Mouse (Mus musculus) activated CD4-positive, CD25-positive, alpha-beta regulatory T cell, adult 4 months (primary cell): ENCODE data around the gene Pdpk1. TPM values are rescaled to one million over a fixed set of nuclear protein-coding genes. Genes with fewer than 3 reads are reported as not detected.

Source experiments
- ATAC-seq: one replicate; pipeline ENCODE4 v1.8.0; 2017
- polyA plus RNA-seq, 2 experiments: library from polyadenylated mRNA; unstranded; fragments of 100-300 nt; shearing (Covaris generic); gene quantifications; one replicate each; pipeline ENCODE4 v1.2.1; 2017

Pdpk1 gene
- 10 to 100 TPM; 43.3 to 47.7 TPM for polyA plus RNA-seq

DNA sequence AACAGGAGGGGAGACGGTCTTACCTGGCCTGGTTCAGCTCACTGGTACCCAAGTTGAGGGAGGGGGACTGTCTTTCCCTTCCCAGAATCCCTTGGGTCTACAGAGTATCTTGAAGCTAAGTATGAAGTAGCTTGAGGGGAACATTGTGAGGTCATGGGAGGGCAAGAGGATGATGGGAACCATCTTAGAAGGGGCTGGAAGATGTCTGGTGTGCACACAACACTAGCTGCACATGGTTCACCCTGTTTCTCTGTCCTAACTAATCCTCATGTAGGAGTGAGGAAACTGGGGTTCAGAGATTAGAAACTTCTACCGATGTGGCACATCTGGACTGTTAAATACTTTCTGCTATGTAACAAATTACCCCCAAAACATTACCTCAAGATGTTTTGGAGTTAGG, at the start of gene Pdpk1:
Pdpk1 (minus strand) TSS at position 101 of the 400 bp plus-strand sequence.
- ATAC-seq = no peak

DNA sequence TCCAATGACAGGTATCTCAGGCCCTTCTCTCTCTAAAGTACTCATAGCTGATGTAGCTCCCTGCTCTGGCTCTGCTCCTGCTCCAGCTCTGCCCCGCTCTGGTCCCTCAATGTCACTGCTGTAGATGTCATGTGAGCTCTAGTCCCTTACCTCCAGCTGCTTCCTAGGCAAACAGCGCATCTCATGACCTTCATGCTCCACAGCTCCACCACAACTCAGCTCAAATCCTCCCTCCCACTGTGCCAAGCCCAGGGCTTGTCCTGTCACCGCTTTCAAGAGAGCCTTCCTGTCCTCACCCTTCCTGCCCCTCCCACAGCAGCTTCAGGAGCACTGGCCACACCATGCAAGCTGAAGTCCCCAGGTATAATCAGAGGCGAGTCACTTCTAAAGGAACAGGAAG, 49.0 kb upstream of the Pdpk1 start:
- no peak for ATAC-seq

GRCm38 (mm10) chr17:24199252-24199651, 48.5 kb upstream of the Pdpk1 start:
- ATAC-seq = no peak

DNA sequence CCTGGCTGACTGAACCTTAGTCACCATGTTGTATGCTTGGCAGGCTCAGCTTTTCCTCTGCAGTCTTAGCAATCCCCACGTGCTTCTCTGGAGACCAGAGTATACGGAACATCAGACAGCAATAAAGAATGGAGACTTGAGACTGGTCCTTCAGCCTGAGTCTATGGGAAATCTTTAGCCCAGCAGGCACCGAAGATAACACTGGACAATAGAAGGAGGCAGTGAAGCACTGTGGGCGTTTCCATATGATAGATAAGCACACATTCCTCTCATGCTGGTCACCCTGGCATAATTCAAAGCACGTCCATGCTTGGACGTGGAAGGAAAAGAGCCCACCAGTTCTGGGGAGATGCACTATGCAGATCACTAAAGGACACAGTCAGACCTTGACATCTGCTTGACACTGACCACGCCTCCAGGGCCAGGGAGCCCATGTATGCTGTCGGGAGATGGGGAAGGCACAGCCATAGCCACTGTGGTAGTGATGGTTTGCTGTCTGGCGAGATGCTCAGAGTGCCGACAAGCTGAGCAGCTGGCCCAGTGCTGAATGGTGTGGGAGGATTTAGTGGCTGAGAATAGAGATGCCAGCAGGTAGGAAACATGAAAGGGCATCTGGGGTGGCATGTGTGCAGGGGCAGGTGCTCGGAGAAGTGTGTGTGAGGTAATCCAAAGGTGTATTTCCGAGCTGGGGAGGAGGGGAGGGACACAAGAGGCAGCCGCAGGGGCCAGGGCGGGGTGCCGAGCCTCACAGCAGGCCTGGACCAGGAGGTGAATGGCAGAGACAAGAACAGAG, 46.5 kb upstream of the Pdpk1 start:
- ATAC-seq = no peak

GRCm38 (mm10) chr17:24195349-24195748, 44.6 kb upstream of the Pdpk1 start:
- ATAC-seq = no peak

DNA sequence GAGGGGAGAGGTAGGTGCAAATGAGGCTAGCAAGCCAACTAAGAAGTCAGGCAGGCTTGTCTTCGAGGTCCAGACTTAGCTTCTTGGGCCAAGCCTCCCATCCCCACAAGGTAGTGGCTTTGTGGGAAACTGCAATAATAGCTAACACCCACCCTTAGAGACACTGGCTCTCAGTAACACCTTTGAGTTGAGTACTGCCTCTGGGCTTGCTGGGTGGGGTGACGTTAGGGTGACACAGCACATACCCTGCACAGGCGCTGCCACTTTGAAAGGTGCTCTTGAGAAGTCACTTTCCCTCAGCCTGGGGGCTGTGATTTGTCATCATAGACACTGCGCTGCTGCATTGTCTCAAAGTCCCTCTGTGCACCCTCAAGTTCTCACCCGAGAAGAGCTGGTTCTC, 43.0 kb upstream of the Pdpk1 start:
- no peak for ATAC-seq

DNA sequence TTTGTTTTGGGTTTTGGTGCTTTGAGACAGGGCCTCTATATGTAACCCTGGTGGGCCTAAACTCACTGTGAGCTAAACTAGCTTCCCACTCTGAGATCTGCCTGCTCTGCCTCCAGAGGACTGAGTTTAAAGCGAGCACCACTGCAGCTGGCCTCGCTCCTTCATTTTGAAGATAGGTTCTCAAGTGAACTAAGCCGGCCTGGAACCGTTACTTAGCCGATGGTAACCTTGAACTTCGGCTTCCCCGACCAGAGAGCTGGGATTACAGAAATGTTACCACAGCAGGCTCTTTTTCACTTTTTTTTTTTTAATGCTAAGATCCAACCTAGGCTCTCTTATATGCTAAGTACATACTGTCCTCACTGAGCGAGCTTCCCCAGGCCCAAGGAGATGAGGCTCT, 42.5 kb upstream of the Pdpk1 start:
- ATAC-seq = no peak

DNA sequence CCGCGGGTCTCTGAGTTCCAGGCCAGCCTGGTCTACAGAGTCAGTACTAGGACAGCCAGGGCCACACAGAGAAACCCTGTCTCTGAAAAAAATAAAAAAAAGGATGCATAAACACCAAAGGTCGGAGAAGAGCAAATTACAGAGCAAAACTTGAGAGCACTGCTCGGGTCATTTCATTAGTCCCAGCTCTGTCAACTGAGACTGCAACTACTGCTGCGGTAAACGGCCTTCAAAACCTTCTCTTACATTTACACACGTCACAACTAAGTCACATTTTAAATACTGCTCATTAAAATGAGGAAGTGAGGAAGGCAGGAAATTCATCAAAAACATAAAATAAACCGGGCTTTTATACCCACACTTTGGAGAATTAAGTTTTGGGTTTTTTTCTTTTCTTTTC, 42.1 kb upstream of the Pdpk1 start:
- ATAC-seq = no peak

GRCm38 (mm10) chr17:24191481-24191880, 40.8 kb upstream of the Pdpk1 start:
- ATAC-seq = no peak

- ATAC-seq = no peak
Measured at GRCm38 (mm10) chr17:24190934-24191333, 40.2 kb upstream of the Pdpk1 start.

DNA sequence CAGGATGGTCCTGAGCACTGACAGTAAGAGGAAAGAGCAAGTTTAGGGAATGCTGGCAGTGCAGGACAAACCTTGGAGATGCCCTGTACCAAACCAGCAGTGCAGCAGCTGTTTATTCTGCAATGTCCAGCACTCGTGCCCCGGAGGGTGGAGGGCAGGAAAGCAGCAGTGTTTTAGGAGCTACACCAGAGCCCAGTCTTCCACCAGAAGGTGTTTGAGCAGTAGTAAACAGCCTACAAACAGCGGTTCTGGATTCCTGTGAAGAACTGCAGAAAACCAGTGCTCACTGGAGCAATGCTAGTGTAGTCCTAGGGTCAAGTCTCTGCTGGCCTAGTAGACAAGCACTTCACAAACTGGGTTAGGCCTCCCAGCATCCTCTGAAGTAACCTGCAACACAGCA, 23.5 kb upstream of the Pdpk1 start:
- no peak for ATAC-seq

DNA sequence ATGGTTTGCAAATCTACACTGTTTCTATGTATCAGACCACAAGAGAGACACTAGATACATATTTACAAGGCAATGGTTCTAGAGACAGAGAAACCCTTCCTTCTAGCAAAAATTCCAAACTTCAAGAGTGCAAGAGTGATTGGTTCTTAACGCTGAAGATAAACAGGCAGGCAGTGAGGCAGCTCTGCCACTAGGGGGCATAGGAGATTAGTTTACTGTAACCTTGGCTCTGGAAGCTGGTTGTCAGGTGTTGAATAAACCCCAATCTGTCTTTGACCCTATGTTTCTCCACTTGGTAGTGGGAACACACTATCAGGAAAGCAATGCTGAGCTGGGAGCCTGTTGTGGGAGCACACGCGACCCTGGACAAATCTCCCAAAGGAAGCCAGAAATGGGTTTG, 22.7 kb upstream of the Pdpk1 start:
- ATAC-seq = no peak

GRCm38 (mm10) chr17:24171738-24172137, 21.0 kb upstream of the Pdpk1 start:
- ATAC-seq = no peak

- no peak for ATAC-seq
Measured at GRCm38 (mm10) chr17:24170729-24171128, 20.0 kb upstream of the Pdpk1 start.

GRCm38 (mm10) chr17:24170125-24170524, 19.4 kb upstream of the Pdpk1 start:
- ATAC-seq = no peak

DNA sequence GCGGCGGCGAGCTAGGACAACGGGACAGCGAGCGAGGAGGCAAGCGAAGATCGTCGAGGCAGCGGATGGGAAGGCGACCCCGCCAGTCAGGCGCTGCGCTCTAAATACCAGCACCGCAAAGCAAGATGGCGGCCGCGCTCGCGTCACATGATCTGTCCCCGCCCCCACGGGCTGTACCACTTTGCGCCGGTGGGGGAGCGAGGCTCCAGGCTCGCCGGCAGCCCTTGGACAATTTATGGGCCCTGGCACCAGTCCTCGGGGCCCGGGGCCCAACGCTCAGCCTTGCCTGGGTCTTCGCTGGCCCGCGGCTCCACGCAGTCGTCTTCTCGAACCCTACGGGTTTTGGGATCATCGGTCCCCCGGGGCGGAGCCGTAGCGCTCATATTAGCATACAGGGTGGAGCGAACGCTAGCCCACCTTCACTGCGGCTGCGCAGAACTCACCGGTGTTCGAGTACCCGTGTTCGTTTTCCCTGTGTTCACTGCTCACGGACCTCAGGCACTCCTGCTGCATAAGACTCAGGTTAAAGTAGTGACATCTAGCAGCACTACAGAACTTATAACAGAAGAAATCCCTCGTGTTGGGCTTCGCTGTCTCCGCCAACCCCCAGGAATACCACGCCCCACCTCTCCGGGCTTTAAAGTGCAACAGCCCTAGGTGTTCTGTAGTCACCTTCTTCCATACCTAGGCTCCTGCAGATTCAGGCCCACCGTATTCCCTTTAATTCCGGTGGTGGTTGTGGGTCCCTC, 18.8 kb upstream of the Pdpk1 start, which contains the start of gene Atp6v0c:
Atp6v0c (minus strand) TSS at position 386 of the 749 bp plus-strand sequence.
- ATAC-seq = peak; percentile 83

GRCm38 (mm10) chr17:24168590-24169277, 18.0 kb upstream of the Pdpk1 start:
- peak; percentile 46 for ATAC-seq

- ATAC-seq = no peak
Measured at GRCm38 (mm10) chr17:24167891-24168505, 17.3 kb upstream of the Pdpk1 start.

DNA sequence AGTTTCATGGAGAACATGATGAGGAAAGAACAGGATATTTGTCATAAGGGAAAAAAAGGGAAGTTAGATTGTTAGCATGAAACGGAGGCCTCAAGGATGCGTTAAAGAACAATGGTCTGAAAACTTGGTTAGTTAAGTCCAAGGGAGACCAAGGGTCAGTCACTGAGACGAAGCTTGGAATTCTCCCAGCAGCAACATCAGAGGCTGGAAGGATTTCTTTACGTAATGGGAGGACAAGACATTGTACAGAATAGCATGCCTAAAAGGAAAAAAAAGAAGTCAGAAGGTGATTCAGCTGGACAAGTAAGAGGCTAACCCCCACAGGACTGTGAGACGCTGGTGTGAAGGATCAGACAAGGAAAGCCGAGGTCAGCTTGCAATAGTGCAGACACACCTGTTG, 16.4 kb upstream of the Pdpk1 start:
- ATAC-seq = no peak

DNA sequence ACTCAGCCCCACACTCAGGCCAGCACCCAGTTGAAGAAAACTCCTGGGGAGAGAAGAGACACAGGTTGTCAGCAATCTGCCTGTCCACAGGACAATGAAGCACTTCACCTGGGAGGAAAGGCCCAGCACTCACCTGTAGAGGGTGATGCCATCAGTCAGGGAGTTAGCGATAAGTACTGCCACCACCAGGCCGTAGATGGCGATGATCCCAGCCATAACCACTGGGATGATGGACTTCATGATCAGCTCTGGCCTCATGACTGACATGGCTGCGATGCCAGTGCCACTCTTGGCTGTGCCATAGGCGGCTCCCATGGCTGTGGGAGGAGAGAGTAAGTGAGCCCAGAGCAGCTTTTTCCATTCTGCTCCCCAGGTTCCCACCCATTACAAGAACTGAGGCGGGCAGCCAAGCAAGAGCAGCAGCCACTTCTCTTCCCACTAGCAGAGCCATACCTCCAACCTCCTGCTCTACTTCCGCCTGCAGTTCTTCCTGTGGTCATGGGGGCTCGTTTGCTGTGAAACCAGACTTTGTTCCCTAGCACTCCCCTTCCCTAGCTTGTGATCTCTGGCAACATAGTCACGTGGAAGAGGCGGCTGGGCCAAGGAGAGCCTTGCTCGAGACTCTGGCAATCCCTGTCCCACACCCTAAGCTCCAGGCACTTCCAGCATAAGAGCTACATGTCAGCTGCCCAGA, 14.0 kb upstream of the Pdpk1 start:
- no peak for ATAC-seq

GRCm38 (mm10) chr17:24163176-24163962, 12.6 kb upstream of the Pdpk1 start, which contains the start of gene Amdhd2:
TSS of gene Amdhd2 (minus strand) at chr17:24163766.
- ATAC-seq = peak; percentile 68
